Mouse (Mus musculus) activated CD4-positive, CD25-positive, alpha-beta regulatory T cell (primary cell): Measurements from ENCODE around the gene Muc4. TPM values are rescaled to one million over a fixed set of nuclear protein-coding genes. Genes with fewer than 3 reads are reported as not detected.

ENCODE experiments used
- polyA plus RNA-seq, 2 experiments: library from polyadenylated mRNA; unstranded; fragments of 100-300 nt; shearing (Covaris generic); gene quantifications; one replicate each; pipeline ENCODE4 v1.2.1; 2017

Gene Muc4
- under 1 TPM; 0.32 to 0.44 TPM for polyA plus RNA-seq

GRCm38 (mm10) chr16:32735586-32735985 is at the start of gene Muc4:
Gene Muc4, plus strand, starts transcription at chr16:32735886.

GRCm38 (mm10) chr16:32797426-32797689 is 61.7 kb downstream of the Muc4 start, which contains the start of gene Muc20:
Gene Muc20, minus strand, starts transcription at chr16:32797435.

GRCm38 (mm10) chr16:32810321-32810720 is 74.6 kb downstream of the Muc4 start, which contains the start of gene Smbd1:
Gene Smbd1, minus strand, starts transcription at chr16:32810477.

Other genes starting within 250 kb of the Muc4 start
- gene Slc51a, start 248.0 kb upstream of the Muc4 start, polyA plus RNA-seq: not detected
- under 1 TPM in 1 of 2 experiments, not detected in 1; 0.16 TPM for gene Zdhhc19, start 239.6 kb upstream of the Muc4 start, polyA plus RNA-seq
- gene Tfrc, start 127.0 kb upstream of the Muc4 start, polyA plus RNA-seq: 10 to 100 TPM; 34.8 to 49.1 TPM
- 10 to 100 TPM; 15.7 to 24.1 TPM for gene Tnk2, start 92.0 kb upstream of the Muc4 start, polyA plus RNA-seq
- gene Muc20, start 61.5 kb downstream of the Muc4 start, polyA plus RNA-seq: 1 to 10 TPM in 1 of 2 experiments, under 1 TPM in 1; 0.93 to 9.7 TPM
- gene Smbd1, start 74.6 kb downstream of the Muc4 start, polyA plus RNA-seq: not detected
- 10 to 100 TPM; 50.1 to 78.3 TPM for gene Fyttd1, start 141.6 kb downstream of the Muc4 start, polyA plus RNA-seq
- 10 to 100 TPM; 11.0 to 11.2 TPM for gene Rubcn, start 141.9 kb downstream of the Muc4 start, polyA plus RNA-seq
- gene Lrch3, start 178.2 kb downstream of the Muc4 start, polyA plus RNA-seq: 10 to 100 TPM; 50.8 to 65.2 TPM